34 mouse cellular contexts compared by ENCODE assay signal in the genomic region with DNA sequence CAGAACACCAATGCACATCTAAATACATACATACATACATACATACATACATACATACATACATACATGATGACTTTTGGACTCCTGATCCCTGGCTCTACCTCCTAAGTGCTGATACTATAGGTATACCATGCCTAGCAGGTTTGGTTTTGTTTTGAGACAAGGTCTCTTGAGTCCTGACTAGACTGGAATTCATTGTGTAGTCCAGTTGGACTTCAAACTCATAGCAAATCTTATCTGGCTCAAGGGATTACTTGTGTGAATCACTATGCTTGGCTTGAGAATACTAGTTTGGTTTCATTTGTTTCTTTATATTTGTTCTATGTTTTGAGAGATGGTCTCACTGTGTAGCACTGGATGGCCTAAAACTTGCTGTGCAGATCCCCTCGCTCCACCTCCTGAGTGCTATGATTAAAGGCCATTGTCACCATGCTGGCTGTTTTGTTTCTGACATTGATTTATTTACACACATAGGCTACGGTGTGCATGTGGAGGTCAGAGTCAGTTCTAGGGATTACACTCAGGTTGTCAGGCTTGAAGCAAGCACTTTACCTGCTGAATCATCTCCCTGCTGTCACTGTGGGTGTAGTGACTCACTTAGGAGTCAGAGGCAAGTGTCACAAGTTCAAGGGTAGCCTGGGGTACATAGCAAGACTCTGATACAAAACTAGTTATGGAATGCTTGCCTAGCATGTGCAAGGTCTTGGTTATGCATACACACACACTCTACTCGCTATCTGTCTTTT. TPM values are rescaled to one million over a fixed set of nuclear protein-coding genes. Genes with fewer than 3 reads are reported as not detected.
DNase-seq lines count a peak whose midpoint lies in the region; ATAC-seq and TF ChIP-seq lines count a peak whose summit lies in the region.
"Had no signal": no experiment of that assay in that cellular context is flagged by ENCODE, and none has a peak within 500 bp of the region (broad histone marks: within the 10 kb centered on the region; RNA-seq: fewer than 3 reads in every experiment).

No protein-coding gene starts in this region.

- intact Hi-C loops in heart, postnatal 14 days (cut with DNase I): no loop called here

- no peak overlapping the region for H3K9ac ChIP-seq in lung, postnatal 0 days (replicated peaks; ENCODE audit: low read depth)
- H3K9ac ChIP-seq in intestine, embryonic 15.5 days: no peak overlapping the region
- H3K9ac ChIP-seq: embryonic facial prominence, embryonic 13.5 days; forebrain, embryonic 15.5 days; heart, embryonic 15.5 days; limb, embryonic 12.5 days had no signal

- no peaks in the 10 kb centered on the region for H3K9me3 ChIP-seq in lung, postnatal 0 days (ENCODE audit: low read length)
- H3K9me3 ChIP-seq in intestine, embryonic 15.5 days: no peaks in the 10 kb centered on the region
- H3K9me3 ChIP-seq: embryonic facial prominence, embryonic 13.5 days; forebrain, embryonic 15.5 days; heart, embryonic 15.5 days; hindbrain, embryonic 10.5 days; limb, embryonic 12.5 days had no signal

- ATAC-seq in lung, postnatal 0 days: no peak
- ATAC-seq in intestine, embryonic 15.5 days: peak; percentile 39; the same call in 1 of the 2 replicates
- ATAC-seq: activated CD4-positive, CD25-positive, alpha-beta regulatory T cell, adult 4 months; forebrain, embryonic 15.5 days; hindbrain, embryonic 16.5 days had no signal

- H3K4me1 ChIP-seq in lung, postnatal 0 days (ENCODE audit: insufficient read depth, low read depth, low read length): no peaks in the 10 kb centered on the region
- no peaks in the 10 kb centered on the region for H3K4me1 ChIP-seq in intestine, embryonic 15.5 days (replicated peaks)
- H3K4me1 ChIP-seq: embryonic facial prominence, embryonic 13.5 days; forebrain, embryonic 15.5 days; heart, embryonic 15.5 days; hindbrain, embryonic 10.5 days; limb, embryonic 12.5 days had no signal

- H3K36me3 ChIP-seq in lung, postnatal 0 days (ENCODE audit: insufficient read depth, low read length): peaks cover 13% of the 10 kb centered on the region; the same call in 1 of the 2 replicates
- H3K36me3 ChIP-seq in intestine, embryonic 15.5 days: peaks cover 25% of the 10 kb centered on the region

- H3K27ac ChIP-seq in lung, postnatal 0 days (ENCODE audit: low read length): peak overlapping the region; percentile 15; the same call in 1 of the 2 replicates
- H3K27ac ChIP-seq in intestine, embryonic 15.5 days: no peak overlapping the region
- H3K27ac ChIP-seq: embryonic facial prominence, embryonic 13.5 days; forebrain, embryonic 15.5 days; heart, embryonic 15.5 days; hindbrain, embryonic 10.5 days; kidney, postnatal 0 days; limb, embryonic 12.5 days had no signal

- no peak overlapping the region for H3K4me2 ChIP-seq in lung, postnatal 0 days (replicated peaks; ENCODE audit: low read depth, low read length)
- no peak overlapping the region for H3K4me2 ChIP-seq in intestine, embryonic 15.5 days (replicated peaks)
- H3K4me2 ChIP-seq: embryonic facial prominence, embryonic 13.5 days; forebrain, embryonic 15.5 days; heart, embryonic 15.5 days; limb, embryonic 12.5 days; liver, embryonic 11.5 days had no signal

- no peak for TF ChIP-seq CTCF in lung, postnatal 0 days (IDR thresholded peaks at IDR 0.05)

- WGBS in lung, postnatal 0 days: 73% methylated on average over 3 of the region's 3 CpGs
- 75% methylated on average over 3 of the region's 3 CpGs for WGBS in intestine, embryonic 15.5 days

- no peak overlapping the region for H3K4me3 ChIP-seq in lung, postnatal 0 days (ENCODE audit: low read depth, low read length)
- no peak overlapping the region for H3K4me3 ChIP-seq in intestine, embryonic 15.5 days (replicated peaks)
- H3K4me3 ChIP-seq: embryonic facial prominence, embryonic 13.5 days; forebrain, embryonic 15.5 days; heart, embryonic 15.5 days; hindbrain, embryonic 10.5 days; limb, embryonic 12.5 days had no signal

- DNase-seq in adrenal gland, adult 2 months: peak; percentile 81
- no peak for DNase-seq in adrenal gland, postnatal 25 days
- DNase-seq in lung, postnatal 0 days (ENCODE audit: low spot score): no peak
- no peak for DNase-seq in lung, postnatal 36 days
- peak; percentile 33 for DNase-seq in yolk sac, embryonic 10.5 days (ENCODE audit: low spot score)
- no peak for DNase-seq in thymus, adult 18-20 months
- DNase-seq in heart, postnatal 14 days: no peak
- DNase-seq: cerebellum, adult 8-10 months; cerebellum, postnatal 36 days; embryo, embryonic 11 days; gastrocnemius, postnatal 25 days; lung, adult 2 months; lung, postnatal 4 days; midbrain, embryonic 14.5 days; right cerebral cortex, postnatal 14 days; spleen, adult 18-20 months; thymus, postnatal 25 days had no signal

- TF ChIP-seq EP300 in lung, postnatal 0 days (IDR thresholded peaks at IDR 0.05): no peak

- no peaks in the 10 kb centered on the region for H3K27me3 ChIP-seq in lung, postnatal 0 days (replicated peaks; ENCODE audit: insufficient read depth, low read length)
- H3K27me3 ChIP-seq in intestine, embryonic 15.5 days (replicated peaks): no peaks in the 10 kb centered on the region
- H3K27me3 ChIP-seq: embryonic facial prominence, embryonic 13.5 days; forebrain, embryonic 15.5 days; heart, embryonic 15.5 days; limb, embryonic 12.5 days had no signal

RNA-seq across cellular contexts. Expression of a gene that starts 7.7 kb away (rescaled TPM):
- 100 to 1,000 TPM; 241 to 294 TPM for total RNA-seq in adrenal gland, adult 2 months (2021)
- polyA plus RNA-seq in adrenal gland, adult 2 months (2012; rRNA removed): 63.3 and 81.3 TPM in 2 replicates
- 245 and 261 TPM in 2 replicates for total RNA-seq in adrenal gland, postnatal 25 days (2021)
- polyA plus RNA-seq in lung, postnatal 0 days (2015; fragmentation: Nextera tagmentation; extraction: Ambion mirVana): 200 and 210 TPM in 2 replicates
- 461 and 482 TPM in 2 replicates for polyA plus RNA-seq in intestine, embryonic 15.5 days (2015; fragmentation: Nextera tagmentation; extraction: Ambion mirVana)
- total RNA-seq in heart, postnatal 14 days (2021): 100 to 1,000 TPM; 134 to 141 TPM

RNA-seq across cellular contexts. Expression of a gene that starts 8.1 kb away (rescaled TPM):
- 10 to 100 TPM; 12.2 to 13.1 TPM for total RNA-seq in adrenal gland, adult 2 months (2021)
- 26.7 and 28.1 TPM in 2 replicates for polyA plus RNA-seq in adrenal gland, adult 2 months (2012; rRNA removed)
- 16.8 and 19.2 TPM in 2 replicates for total RNA-seq in adrenal gland, postnatal 25 days (2021)
- polyA plus RNA-seq in lung, postnatal 0 days (2015; fragmentation: Nextera tagmentation; extraction: Ambion mirVana): 47.7 and 54.0 TPM in 2 replicates
- polyA plus RNA-seq in intestine, embryonic 15.5 days (2015; fragmentation: Nextera tagmentation; extraction: Ambion mirVana): 38.5 and 42.9 TPM in 2 replicates
- 10 to 100 TPM; 14.3 to 15.5 TPM for total RNA-seq in heart, postnatal 14 days (2021)

RNA-seq across cellular contexts. Expression of a gene that starts 11.9 kb away (rescaled TPM):
- total RNA-seq in adrenal gland, adult 2 months (2021): 10 to 100 TPM; 33.1 to 36.3 TPM
- 19.9 and 23.0 TPM in 2 replicates for polyA plus RNA-seq in adrenal gland, adult 2 months (2012; rRNA removed)
- 28.8 and 29.4 TPM in 2 replicates for total RNA-seq in adrenal gland, postnatal 25 days (2021)
- 13.3 and 14.8 TPM in 2 replicates for polyA plus RNA-seq in lung, postnatal 0 days (2015; fragmentation: Nextera tagmentation; extraction: Ambion mirVana)
- 49.8 and 52.8 TPM in 2 replicates for polyA plus RNA-seq in intestine, embryonic 15.5 days (2015; fragmentation: Nextera tagmentation; extraction: Ambion mirVana)
- 1 to 10 TPM; 5.1 to 6.6 TPM for total RNA-seq in heart, postnatal 14 days (2021)

RNA-seq across cellular contexts. Expression of a gene that starts 20.0 kb away (rescaled TPM):
- not detected for total RNA-seq in adrenal gland, adult 2 months (2021)
- not detected in 2 replicates for polyA plus RNA-seq in adrenal gland, adult 2 months (2012; rRNA removed)
- not detected in 2 replicates for total RNA-seq in adrenal gland, postnatal 25 days (2021)
- polyA plus RNA-seq in lung, postnatal 0 days (2015; fragmentation: Nextera tagmentation; extraction: Ambion mirVana): 0.24 and 0.27 TPM in 2 replicates
- polyA plus RNA-seq in intestine, embryonic 15.5 days (2015; fragmentation: Nextera tagmentation; extraction: Ambion mirVana): not detected in 2 replicates
- not detected for total RNA-seq in heart, postnatal 14 days (2021)
- total RNA-seq: gastrocnemius, postnatal 25 days; heart, adult 8-10 months; layer of hippocampus, postnatal 14 days; left cerebral cortex, postnatal 14 days; megakaryocyte-erythroid progenitor cell, adult 5-6 weeks; MEL had no signal
- polyA plus RNA-seq: activated CD4-positive, CD25-positive, alpha-beta regulatory T cell, adult 4 months; embryonic facial prominence, embryonic 13.5 days; forebrain, embryonic 15.5 days; heart, embryonic 15.5 days; hindbrain, embryonic 10.5 days; hindbrain, embryonic 16.5 days; kidney, adult 2 months; kidney, postnatal 0 days; limb, embryonic 12.5 days; liver, embryonic 11.5 days; lung, adult 2 months; midbrain, embryonic 14.5 days; neural tube, embryonic 11.5 days had no signal

RNA-seq across cellular contexts. Expression of a gene that starts 59.1 kb away (rescaled TPM):
- total RNA-seq in adrenal gland, adult 2 months (2021): under 1 TPM; 0.40 to 0.90 TPM
- 1.1 and 1.2 TPM in 2 replicates for polyA plus RNA-seq in adrenal gland, adult 2 months (2012; rRNA removed)
- total RNA-seq in adrenal gland, postnatal 25 days (2021): 0.67 and 1.2 TPM in 2 replicates
- polyA plus RNA-seq in lung, postnatal 0 days (2015; fragmentation: Nextera tagmentation; extraction: Ambion mirVana): 0.02 TPM in 1 of 2 replicates, not detected in the other
- 0.08 and 0.21 TPM in 2 replicates for polyA plus RNA-seq in intestine, embryonic 15.5 days (2015; fragmentation: Nextera tagmentation; extraction: Ambion mirVana)
- not detected for total RNA-seq in heart, postnatal 14 days (2021)
- total RNA-seq: gastrocnemius, postnatal 25 days; megakaryocyte-erythroid progenitor cell, adult 5-6 weeks had no signal

Comparison
In these comparisons a context has a peak if more than half of its experiments do, and no peak if none do; other contexts are left out.
1. DNase-seq: peak in adrenal gland, adult 2 months (single experiment) and yolk sac, embryonic 10.5 days (single experiment); none in adrenal gland, postnatal 25 days (single experiment), lung, postnatal 0 days (single experiment), lung, postnatal 36 days (single experiment), thymus, adult 18-20 months (0 of 2) and heart, postnatal 14 days (0 of 2).